Mouse (Mus musculus): ENCODE results near the gene Sco1. TPM values are rescaled to one million over a fixed set of nuclear protein-coding genes. Genes with fewer than 3 reads are reported as not detected.

The Sco1 gene
- total and polyA plus RNA-seq, 3 experiments = 15.4 to 32.7 (median 20.4) TPM

GRCm38 (mm10) chr11:67024867-67025477, 27.5 kb upstream of the Sco1 start, which contains the start of gene Tmem220 (continued):
- TF ChIP-seq USF2 (conservative IDR thresholded peaks at IDR 0.05; ENCODE audit: low read depth, low read length) (no peak), JUN (IDR thresholded peaks at IDR 0.05; ENCODE audit: insufficient read depth, low read depth, low read length) (no peak), MYC (IDR thresholded peaks at IDR 0.05; ENCODE audit: low read depth, low read length) (peak; percentile 93), SMC3 (IDR thresholded peaks at IDR 0.05; ENCODE audit: low read depth, low read length) (peak; percentile 90), ZNF384 (IDR thresholded peaks at IDR 0.05; ENCODE audit: low read depth, low read length) (no peak), NELFE (IDR thresholded peaks at IDR 0.05; ENCODE audit: low read depth, low read length) (peak; percentile 83), MAFK (IDR thresholded peaks at IDR 0.05; ENCODE audit: insufficient replicate concordance, low read length) (no peak), MAX (IDR thresholded peaks at IDR 0.05; ENCODE audit: low read length) (peak; percentile 83), CHD2 (IDR thresholded peaks at IDR 0.05; ENCODE audit: low read length) (no peak), MXI1 (IDR thresholded peaks at IDR 0.05; ENCODE audit: low read depth, low read length) (peak; percentile 76; the same call in 1 of the 2 replicates), MAZ (IDR thresholded peaks at IDR 0.05; ENCODE audit: low read depth, low read length) (peak; percentile 95), POLR2A (IDR thresholded peaks at IDR 0.05; ENCODE audit: low read depth, low read length) (peak; percentile 86), E2F4 (IDR thresholded peaks at IDR 0.05; ENCODE audit: insufficient replicate concordance, low read depth, low read length) (peak; percentile 62; the same call in 1 of the 2 replicates), ELF1 (IDR thresholded peaks at IDR 0.05; ENCODE audit: low read depth, low read length) (peak; percentile 58), MEF2A (IDR thresholded peaks at IDR 0.05; ENCODE audit: borderline replicate concordance, low read depth, low read length) (peak; percentile 56), KAT2A (IDR thresholded peaks at IDR 0.05; ENCODE audit: insufficient replicate concordance, low read length) (no peak), TBP (conservative IDR thresholded peaks at IDR 0.05; ENCODE audit: low read depth, low read length) (no peak), BHLHE40 (IDR thresholded peaks at IDR 0.05; ENCODE audit: low read depth, low read length) (peak; percentile 49)

DNA sequence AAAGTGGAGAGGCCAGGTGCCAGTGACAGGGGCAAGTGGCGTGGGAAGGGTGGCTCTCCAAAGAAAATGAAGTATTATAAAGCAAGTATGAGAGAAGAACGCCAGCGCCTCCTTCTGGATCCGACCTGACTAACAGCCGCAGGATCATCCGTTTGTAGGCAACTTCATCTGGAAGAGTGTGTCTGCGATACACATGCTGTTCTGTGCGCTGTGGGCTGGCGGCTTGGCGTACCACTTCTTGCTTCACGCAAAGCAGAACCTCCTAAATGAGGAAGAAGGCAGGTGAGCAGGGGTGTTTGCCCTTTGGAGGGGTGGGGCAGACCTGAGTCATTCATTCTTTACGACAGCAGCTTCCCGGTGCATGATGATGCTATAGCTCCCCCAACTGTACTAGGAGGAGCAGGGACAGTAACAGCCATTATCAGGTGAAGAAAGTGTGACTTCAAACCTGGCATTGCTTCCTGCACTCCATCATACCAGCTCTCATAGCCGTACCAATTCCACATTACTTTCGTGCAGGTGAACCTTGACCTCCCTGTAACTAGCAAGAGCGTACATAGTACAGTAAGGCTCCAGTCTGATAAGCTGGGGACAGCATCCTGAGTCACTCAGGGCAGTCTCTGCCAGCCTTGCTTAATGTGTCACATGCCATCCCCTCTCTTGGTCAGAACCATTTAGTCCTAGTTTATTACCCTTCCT, 21.4 kb upstream of the Sco1 start:
- H3K4me2 ChIP-seq (ENCODE audit: insufficient read depth, low read depth, poor library complexity, severe bottlenecking) = no peak overlapping the region
- no peak overlapping the region for H3K9ac ChIP-seq (ENCODE audit: insufficient read depth, low read depth)
- 0 out of 4 replicates have a peak, but pooled peaks cover 0 to 2% of the 10 kb centered on the region in 2 experiments for H3K4me1 ChIP-seq (ENCODE audit: control insufficient read depth in 1 of 2, insufficient read depth in 2 of 2)
- dilution Hi-C loops (cut with MboI; ENCODE audit: extremely low pct_ligation_motif_present, extremely low pct_unique_long_range_greater_than_20kb, low sequenced_read_pairs) = no loop called here
- no peaks in the 10 kb centered on the region for H3K27me3 ChIP-seq (replicated peaks)
- peak; percentile 23 for TF ChIP-seq RAD21 (IDR thresholded peaks at IDR 0.05; ENCODE audit: low read depth, low read length)
- no peak for TF ChIP-seq UBTF (IDR thresholded peaks at IDR 0.05; ENCODE audit: low read depth, low read length)
- TF ChIP-seq EP300 (IDR thresholded peaks at IDR 0.05; ENCODE audit: low read length) = no peak
- TF ChIP-seq CTCF (conservative IDR thresholded peaks at IDR 0.05 in 1 of 2, IDR thresholded peaks at IDR 0.05 in 1 of 2; ENCODE audit: low read depth in 2 of 2, low read length in 2 of 2) = peak in 1 of 2 experiments; percentile 60; a peak in 2 of 4 replicates
- no peak for TF ChIP-seq ZKSCAN1 (IDR thresholded peaks at IDR 0.05; ENCODE audit: borderline replicate concordance, low read depth, low read length)
- no peak for TF ChIP-seq ELF1 (IDR thresholded peaks at IDR 0.05; ENCODE audit: low read depth, low read length)
- TF ChIP-seq MAFK (IDR thresholded peaks at IDR 0.05; ENCODE audit: insufficient replicate concordance, low read length) = no peak
- no peak for TF ChIP-seq POLR2A (IDR thresholded peaks at IDR 0.05; ENCODE audit: low read depth, low read length)
- peak; percentile 47 for TF ChIP-seq SMC3 (IDR thresholded peaks at IDR 0.05; ENCODE audit: low read depth, low read length)
- no peak for DNase-seq (ENCODE audit: extremely low read depth)
- no peaks in the 10 kb centered on the region for H3K9me3 ChIP-seq (replicated peaks; ENCODE audit: low read length)
- no peaks in the 10 kb centered on the region for H3K79me2 ChIP-seq (replicated peaks; ENCODE audit: control insufficient read depth, extremely low read depth, insufficient read depth, poor library complexity, severe bottlenecking)
- no peak overlapping the region for H3K27ac ChIP-seq (ENCODE audit: insufficient read depth, low read depth)
- no peak overlapping the region for H3K4me3 ChIP-seq (replicated peaks in 1 of 3; ENCODE audit: low read depth in 2 of 3, low read length in 2 of 3, poor library complexity in 1 of 3)
- H3K36me3 ChIP-seq (replicated peaks in 1 of 2; ENCODE audit: control insufficient read depth in 1 of 2, insufficient read depth in 1 of 2, low read length in 1 of 2) = peaks cover 0 to 1% of the 10 kb centered on the region in 2 experiments
- in situ Hi-C loops (cut with MboI; ENCODE audit: low pct_ligation_motif_present, low pct_unique_long_range_greater_than_20kb, low sequenced_read_pairs) = no loop called here
